Comparison of ENCODE assay signal across 7 mouse cellular contexts in the genomic region with DNA sequence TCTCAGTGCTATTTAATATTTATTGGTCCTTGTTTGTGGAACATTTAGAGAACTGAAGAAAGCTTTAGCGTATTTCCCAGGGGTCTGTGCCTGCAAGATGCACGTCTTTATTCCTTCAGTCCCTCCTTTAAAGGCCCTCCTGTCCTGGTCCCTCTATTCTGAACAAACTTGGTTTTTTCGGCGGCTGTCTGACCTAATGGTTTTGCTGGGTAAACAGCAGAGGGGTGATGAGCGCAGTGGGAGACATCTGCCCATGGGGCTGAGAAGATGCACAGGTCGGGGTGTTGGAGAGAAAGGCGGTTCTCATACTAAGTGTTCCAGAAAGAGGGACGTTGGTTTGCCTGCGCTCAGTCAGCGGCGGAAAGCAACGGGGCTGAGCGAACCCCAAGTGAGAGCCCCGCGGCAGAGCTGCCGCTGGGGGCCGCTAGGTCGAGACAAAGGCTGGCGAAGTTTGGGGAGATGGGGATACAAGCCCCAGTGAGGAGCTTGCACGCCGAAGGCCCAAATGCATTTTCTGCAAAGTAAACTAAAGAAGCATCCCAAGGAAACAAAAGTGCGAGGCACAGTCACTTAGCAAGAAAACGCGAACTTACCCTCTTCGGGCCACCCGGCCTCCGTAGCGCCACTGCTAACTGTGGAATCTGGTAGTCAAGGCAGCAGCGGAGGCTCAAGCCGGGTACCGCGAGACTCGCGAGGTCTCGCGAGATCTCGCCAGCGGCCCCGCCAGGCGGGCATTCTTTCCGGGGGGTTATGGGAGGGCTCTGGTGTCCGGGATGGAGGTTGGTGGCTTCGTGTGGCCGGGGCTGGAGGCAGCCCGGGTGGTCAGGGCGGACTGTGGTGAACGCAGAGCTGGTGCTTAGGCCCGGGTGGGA. TPM values are rescaled to one million over a fixed set of nuclear protein-coding genes. Genes with fewer than 3 reads are reported as not detected.
DNase-seq lines count a peak whose midpoint lies in the region; ATAC-seq lines count a peak whose summit lies in the region.

A gene (minus strand): TSS at position 645 of the 872 bp plus-strand sequence.
A gene (plus strand): TSS at position 734 of the 872 bp plus-strand sequence.

- H3K27me3 ChIP-seq in intestine, embryonic 15.5 days (replicated peaks) = no peaks in the 10 kb centered on the region
- H3K27me3 ChIP-seq in midbrain, embryonic 10.5 days (ENCODE audit: low read depth, poor library complexity, severe bottlenecking) = no peaks in the 10 kb centered on the region

- H3K9ac ChIP-seq in intestine, embryonic 15.5 days = peak within 1 kb of the TSS; percentile 97

- H3K4me3 ChIP-seq in intestine, embryonic 15.5 days (replicated peaks) = peak within 1 kb of the TSS; percentile 99
- peak within 1 kb of the TSS; percentile 95 for H3K4me3 ChIP-seq in midbrain, embryonic 10.5 days

- no peaks in the 10 kb centered on the region for H3K4me1 ChIP-seq in intestine, embryonic 15.5 days (replicated peaks)
- H3K4me1 ChIP-seq in midbrain, embryonic 10.5 days = peaks cover 27% of the 10 kb centered on the region

- H3K4me2 ChIP-seq in intestine, embryonic 15.5 days (replicated peaks) = peak within 1 kb of the TSS; percentile 67

- intact Hi-C loops in gastrocnemius, postnatal 36 days (cut with DNase I) = no loop called here
- intact Hi-C loops in left cerebral cortex, postnatal 25 days (cut with DNase I) = loop anchor here (5.0 kb wide), 1 partner anchor 390 kb away; a partner anchor contains a TSS

- H3K36me3 ChIP-seq in intestine, embryonic 15.5 days = no peaks in the 10 kb centered on the region
- H3K36me3 ChIP-seq in midbrain, embryonic 10.5 days = peaks cover 27% of the 10 kb centered on the region

- ATAC-seq in intestine, embryonic 15.5 days = peak; percentile 98

- WGBS in intestine, embryonic 15.5 days = under 1% methylated on average over 48 of the region's 48 CpGs
- WGBS in midbrain, embryonic 10.5 days = under 1% methylated on average over 48 of the region's 48 CpGs

- peak within 1 kb of the TSS; percentile 90 for H3K27ac ChIP-seq in intestine, embryonic 15.5 days
- peak within 1 kb of the TSS; percentile 96 for H3K27ac ChIP-seq in midbrain, embryonic 10.5 days (replicated peaks)

- H3K9me3 ChIP-seq in intestine, embryonic 15.5 days = no peaks in the 10 kb centered on the region
- no peaks in the 10 kb centered on the region for H3K9me3 ChIP-seq in midbrain, embryonic 10.5 days (replicated peaks)

- peak; percentile 95 for DNase-seq in adrenal gland, adult 2 months
- peak; percentile 96 for DNase-seq in embryo, embryonic 11.5 days (ENCODE audit: low read depth, low spot score)
- peak; percentile 87 to 88 for DNase-seq in gastrocnemius, postnatal 36 days
- DNase-seq in left cerebral cortex, postnatal 25 days (ENCODE audit: low spot score in 2 of 2) = peak; percentile 96 to 97
- DNase-seq in midbrain, embryonic 10.5 days (ENCODE audit: low spot score) = peak; percentile 96
- peak; percentile 92 for DNase-seq in right cerebral cortex, postnatal 4 days

RNA-seq across cellular contexts. Expression of the first gene that starts in this region (rescaled TPM):
- total RNA-seq in adrenal gland, adult 2 months (2021) = 10 to 100 TPM in 1 of 2 experiments, 1 to 10 TPM in 1; 8.4 to 12.0 TPM
- polyA plus RNA-seq in adrenal gland, adult 2 months (2012; rRNA removed) = 1.7 and 2.0 TPM in 2 replicates
- 10 to 100 TPM; 13.8 to 15.4 TPM for total RNA-seq in gastrocnemius, postnatal 36 days (2021)
- polyA plus RNA-seq in intestine, embryonic 15.5 days (2015; fragmentation: Nextera tagmentation; extraction: Ambion mirVana) = 13.5 and 15.3 TPM in 2 replicates
- total RNA-seq in left cerebral cortex, postnatal 25 days (2021) = 10 to 100 TPM; 11.2 to 12.2 TPM
- polyA plus RNA-seq in midbrain, embryonic 10.5 days (2016; fragmentation: Nextera tagmentation; extraction: Ambion mirVana) = 36.4 and 37.6 TPM in 2 replicates

RNA-seq across cellular contexts. Expression of the second gene that starts in this region (rescaled TPM):
- total RNA-seq in adrenal gland, adult 2 months (2021) = 10 to 100 TPM; 14.7 to 19.2 TPM
- 23.9 and 30.4 TPM in 2 replicates for polyA plus RNA-seq in adrenal gland, adult 2 months (2012; rRNA removed)
- total RNA-seq in gastrocnemius, postnatal 36 days (2021) = 10 to 100 TPM; 21.5 to 21.8 TPM
- polyA plus RNA-seq in intestine, embryonic 15.5 days (2015; fragmentation: Nextera tagmentation; extraction: Ambion mirVana) = 34.0 and 35.9 TPM in 2 replicates
- 10 to 100 TPM; 30.3 to 35.0 TPM for total RNA-seq in left cerebral cortex, postnatal 25 days (2021)
- 31.0 and 34.7 TPM in 2 replicates for polyA plus RNA-seq in midbrain, embryonic 10.5 days (2016; fragmentation: Nextera tagmentation; extraction: Ambion mirVana)

Comparison
In these comparisons a context has a peak if more than half of its experiments do, and no peak if none do; other contexts are left out.
1. Peak in every context shown above with its lines: DNase-seq, ATAC-seq, H3K4me3 ChIP-seq and H3K27ac ChIP-seq.